Mouse (Mus musculus) MEL (cell line): ENCODE measurements at regions not wholly inside any gene's neighbourhood (a gene's known extent, or its start where the extent isn't known, plus 50 kb on each side); places are given as distances from the start of the nearest gene placed in this dataset.

ENCODE experiments used
- MAFK ChIP-seq: IDR thresholded peaks from 2 replicates; pipeline ENCODE4 v1.6.1; 2011; ENCODE audit warnings: low read depth, mild to moderate bottlenecking, low read length, improper control_type of control experiment, borderline replicate concordance
- SIN3A ChIP-seq: IDR thresholded peaks from 2 replicates; pipeline ENCODE4 v1.6.1; 2012; ENCODE audit warnings: low read length, improper control_type of control experiment, inconsistent platforms

DNA sequence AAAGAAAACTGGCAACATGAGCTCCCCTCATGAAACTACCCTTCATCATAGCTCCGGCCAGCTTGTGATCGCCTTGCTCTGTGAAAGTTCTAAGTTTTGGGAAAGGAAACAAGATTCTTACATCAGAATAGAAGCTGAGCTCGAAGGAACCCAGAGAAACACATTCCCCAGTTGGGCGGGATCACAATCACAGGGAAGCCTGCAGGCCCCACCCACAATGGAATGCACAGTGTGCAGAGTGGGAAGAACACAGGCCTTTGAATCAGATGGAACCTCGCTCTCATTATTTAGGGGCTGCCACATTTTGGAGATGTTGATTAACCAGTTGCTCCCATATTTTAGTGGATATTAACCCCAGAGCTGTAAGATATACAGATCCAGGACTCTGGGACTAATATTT is 234.9 kb downstream of the Sox2 start:
- TF ChIP-seq SIN3A (no peak), MAFK (no peak)
